Mouse (Mus musculus) embryo, embryonic 10 days (tissue): Measurements from ENCODE around the gene Ank.

Source experiments
- DNase-seq: peaks from one replicate; pipeline ENCODE4 v3.0.0-alpha.2; 2015; ENCODE audit warnings: low spot score

The Ank gene

GRCm38 (mm10) chr15:27496596-27497299 is 30.3 kb downstream of the Ank start:
- no peak for DNase-seq

GRCm38 (mm10) chr15:27497300-27497997 is 31.0 kb downstream of the Ank start:
- DNase-seq: no peak

DNA sequence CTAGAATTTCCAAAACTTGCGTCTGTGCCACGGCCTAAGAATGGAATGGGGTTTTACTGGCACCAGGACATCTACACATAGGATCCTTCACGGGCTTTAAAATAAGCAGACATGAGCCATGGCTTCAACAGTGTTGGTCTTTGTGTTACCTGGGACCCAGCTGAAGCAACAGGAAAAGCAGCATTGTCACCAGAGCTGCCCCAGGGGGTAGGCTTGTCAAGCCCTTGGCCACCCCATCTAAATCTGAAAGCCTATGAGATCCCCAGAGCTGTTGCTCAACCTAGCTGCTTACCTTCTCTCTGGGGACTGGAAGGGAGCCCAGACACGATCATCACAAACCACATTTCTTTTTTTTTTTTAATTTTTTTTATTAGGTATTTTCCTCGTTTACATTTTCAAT is 31.6 kb downstream of the Ank start:
- DNase-seq: no peak

- no peak for DNase-seq
Measured at GRCm38 (mm10) chr15:27500390-27500789, 33.9 kb downstream of the Ank start.

DNA sequence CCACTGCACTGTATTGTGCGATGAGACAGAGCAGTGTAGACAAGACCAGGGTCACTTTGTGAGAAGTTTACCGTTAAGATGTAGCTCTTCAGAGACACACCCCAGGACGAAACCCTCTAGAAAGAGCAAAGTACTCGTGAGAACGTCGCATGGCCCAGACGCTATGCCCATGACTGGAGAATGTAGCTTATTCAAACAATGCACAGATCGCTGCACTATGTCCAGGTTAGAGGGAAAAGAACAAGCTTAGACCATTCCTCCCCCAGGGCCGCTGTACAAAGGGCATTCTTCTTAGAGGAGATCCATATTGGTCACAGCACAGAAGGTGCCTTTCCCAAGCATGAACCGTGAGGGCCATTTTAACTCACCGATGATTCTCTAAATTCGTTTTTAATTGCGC is 35.9 kb downstream of the Ank start:
- DNase-seq: no peak

- no peak for DNase-seq
Measured at GRCm38 (mm10) chr15:27503221-27503620, 36.7 kb downstream of the Ank start.

DNA sequence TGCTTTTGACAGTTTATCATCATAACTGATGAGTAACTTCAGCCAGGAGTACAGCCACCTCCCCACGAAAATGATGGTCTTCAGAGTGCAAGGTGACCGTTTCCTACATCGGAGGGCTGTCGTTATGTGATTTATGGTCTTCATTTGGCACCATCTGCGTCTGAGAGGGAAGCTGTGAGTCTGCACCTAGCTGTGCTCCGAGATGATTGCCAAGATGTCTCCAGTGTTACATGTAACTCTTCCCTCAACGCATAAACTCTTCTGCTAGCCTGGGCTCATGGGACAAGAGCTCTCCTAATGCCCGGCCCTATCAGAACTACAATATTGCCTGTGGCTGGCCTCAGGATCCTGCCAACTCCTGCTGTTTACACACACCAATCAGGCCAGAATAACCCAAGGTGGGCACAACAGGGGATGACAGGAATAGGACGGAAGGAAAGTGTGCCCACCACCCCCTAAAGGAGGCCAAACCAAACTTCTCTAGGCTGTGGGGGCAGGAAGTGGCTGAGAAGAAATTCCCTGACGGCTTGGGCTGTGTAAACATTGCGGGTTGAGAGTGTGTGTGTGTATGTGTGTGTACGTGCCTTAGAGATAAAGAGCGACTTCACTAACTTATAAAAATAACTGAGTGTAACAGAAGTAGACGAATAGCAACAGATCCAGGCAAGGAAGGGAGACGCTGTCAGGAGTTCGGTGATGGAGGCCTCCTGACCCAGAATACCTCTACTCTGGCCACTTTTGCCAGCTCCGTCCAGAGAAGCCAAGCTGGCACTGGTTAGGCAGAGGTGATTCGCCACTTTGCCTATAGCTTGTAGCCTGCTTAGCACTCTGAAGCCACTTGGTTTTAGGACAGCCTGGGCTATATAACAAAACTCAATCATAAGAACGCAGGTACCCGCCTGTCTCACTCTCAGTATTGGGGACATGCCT is 37.6 kb downstream of the Ank start:
- DNase-seq: peak; percentile 35

DNA sequence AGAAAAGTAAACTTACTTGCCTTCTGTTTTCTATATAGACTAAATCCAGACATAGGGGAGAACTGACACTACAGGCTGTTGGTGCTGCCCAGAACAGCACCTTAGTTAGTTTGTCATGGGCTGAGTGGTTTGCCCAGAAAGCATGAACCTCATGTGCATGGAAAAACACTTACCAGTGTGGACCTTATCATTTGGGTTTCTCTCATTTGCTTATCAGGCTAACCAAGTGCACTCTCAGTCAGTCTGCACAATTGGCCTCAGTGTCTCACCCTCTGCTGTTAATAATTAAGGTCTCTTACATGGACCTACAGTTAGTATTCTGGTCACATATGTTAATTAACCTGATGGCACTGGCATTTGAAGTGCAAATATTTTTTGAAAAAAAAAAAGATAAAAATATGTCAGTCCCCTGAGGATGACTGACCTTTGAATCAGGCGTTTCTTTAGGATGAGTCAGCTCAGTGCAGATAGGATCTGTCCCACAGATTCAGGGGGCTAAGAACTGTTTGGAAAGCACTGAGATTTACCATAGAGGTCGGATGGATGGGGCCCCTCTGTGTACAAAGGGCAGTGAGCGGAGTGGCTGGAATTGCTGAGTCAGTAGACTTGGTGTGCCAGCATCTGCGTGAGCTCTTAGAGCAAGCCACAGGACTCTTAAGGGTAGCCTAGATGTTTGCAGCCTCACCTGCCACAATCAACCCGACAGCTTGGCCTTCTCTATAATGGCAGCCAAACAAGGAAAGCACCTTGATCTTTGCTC is 39.8 kb downstream of the Ank start:
- no peak for DNase-seq

- no peak for DNase-seq
Measured at GRCm38 (mm10) chr15:27506893-27507596, 40.6 kb downstream of the Ank start.

GRCm38 (mm10) chr15:27508169-27508568 is 41.7 kb downstream of the Ank start:
- DNase-seq: no peak

DNA sequence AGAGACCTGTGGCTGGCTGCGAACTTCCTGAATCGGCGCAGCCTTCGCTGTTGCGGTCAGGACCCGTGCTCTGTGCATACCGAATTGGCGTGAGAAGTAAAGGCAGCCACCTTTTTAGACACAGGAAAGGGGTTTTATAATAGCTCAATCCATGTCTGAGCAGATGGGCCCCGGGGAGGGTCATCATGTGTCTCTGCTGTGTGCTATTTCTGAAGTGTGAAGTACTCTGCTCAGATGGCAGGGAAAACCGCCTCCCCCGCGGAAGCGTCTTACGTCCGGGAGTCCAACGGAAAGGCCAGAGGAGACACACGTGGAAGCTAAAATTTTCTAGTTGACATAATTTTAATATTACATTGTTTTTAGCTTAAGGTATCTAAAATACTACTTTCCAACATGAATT is 42.5 kb downstream of the Ank start:
- no peak for DNase-seq

DNA sequence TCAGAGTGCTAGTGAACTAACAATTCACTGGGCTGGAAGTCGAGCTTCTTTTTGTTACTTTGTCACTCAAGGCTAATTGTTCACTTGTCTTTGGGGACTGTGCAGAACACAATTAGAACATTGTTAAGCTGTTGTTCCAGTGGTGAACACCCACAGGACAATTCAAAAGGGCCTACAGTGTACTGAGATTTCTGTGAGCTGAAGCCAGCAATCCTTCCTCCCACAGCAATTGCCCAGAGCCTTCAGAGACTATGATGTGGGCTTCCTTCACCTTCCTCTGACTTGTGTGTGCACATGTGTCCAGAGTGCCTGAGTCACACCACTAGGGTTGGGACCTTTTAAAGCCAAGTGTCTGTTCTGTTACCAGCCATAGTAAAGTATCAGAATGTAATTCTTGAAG is 50.5 kb downstream of the Ank start:
- no peak for DNase-seq

DNA sequence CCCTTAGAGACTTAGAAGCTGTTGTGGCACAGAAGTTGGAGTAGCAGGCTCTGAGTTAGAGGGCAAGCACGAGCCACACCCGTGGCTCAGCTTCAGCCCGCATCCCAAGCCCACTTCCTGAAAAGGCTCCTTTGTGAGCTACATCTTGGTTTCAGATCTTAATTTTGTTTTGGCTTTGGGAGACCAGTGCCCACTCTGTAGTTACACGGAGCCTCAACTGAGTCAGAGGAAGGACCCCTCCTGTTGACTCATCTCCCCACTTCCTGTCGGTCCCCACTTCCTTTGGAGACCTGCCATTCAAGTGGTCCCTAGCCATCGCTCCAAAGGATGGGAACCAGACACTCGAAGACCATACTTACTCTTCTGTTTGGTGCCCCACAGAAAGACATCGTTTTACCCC is 51.5 kb downstream of the Ank start:
- no peak for DNase-seq

DNA sequence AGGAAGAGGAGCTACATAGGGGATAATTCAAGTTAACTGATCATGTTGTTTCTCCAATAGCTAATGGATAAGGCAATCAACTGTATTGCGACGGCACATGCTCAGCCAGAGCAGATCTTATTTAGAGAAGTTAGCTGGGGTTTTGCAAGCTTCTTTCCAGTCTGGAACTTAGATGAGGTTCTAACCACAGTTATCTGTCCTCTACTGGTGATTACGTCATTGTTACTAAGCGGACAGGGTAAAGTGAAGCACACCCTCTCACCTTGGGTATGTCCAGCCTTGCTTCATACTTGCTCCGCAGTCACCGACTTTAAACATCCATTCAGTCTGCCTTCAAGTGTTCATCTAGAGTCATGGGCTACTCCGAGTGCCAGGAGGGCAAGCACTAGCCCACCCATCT is 53.4 kb downstream of the Ank start:
- DNase-seq: no peak

DNA sequence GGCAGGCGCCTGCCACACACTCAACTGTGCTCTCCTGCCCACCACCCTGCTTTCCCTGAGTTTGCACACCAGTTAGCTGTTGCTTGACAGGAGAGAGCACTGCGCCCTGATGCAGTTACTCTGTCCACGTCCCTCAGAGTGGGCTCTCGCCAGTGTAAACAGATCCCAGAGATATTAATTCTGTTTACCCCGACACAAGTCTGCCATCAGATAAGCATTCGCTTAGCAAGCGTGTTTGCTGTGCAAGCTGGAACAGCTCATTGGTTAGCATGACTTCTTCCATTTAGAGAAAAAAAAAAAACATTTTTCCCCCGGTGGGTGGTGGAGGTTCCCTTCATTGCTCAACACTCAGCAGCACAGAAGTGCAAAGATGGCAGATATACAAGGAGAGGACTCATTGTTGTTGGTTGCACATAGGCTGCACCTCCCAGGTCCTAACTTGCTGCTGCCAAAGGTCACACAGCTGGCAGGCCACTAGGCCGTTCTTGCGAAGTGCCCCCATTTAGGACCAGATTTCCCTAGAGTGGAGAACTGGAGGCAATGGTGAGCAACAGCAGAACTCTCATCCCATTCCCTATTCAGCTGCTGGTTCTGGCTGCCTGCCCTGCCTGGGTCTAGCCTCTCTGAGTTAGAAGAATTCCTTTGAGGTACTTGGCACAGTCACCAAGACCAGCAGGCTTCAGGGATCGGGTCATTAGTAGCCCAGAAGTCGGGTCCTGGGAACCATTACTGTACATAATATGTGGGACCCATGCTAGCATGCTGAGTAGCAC is 58.9 kb downstream of the Ank start:
- no peak for DNase-seq

DNA sequence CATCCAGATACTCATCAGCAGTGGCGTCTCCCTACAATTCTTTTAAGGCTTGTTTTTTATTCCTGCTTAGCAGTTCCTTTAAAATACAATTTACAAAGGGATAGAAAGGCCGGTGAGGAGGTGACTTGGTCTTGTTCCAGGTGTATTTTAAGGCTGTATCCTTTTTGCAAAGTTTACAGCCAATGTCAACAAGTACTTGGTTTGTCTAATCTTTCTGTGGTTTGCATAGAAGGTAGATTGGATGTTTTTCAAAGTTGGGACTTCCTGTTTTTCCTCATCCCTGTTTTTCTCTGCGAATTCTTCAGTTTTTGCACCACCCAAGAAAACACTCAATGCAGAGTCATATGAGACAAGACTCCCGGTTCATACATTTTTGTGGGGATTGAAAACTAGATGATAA is 62.4 kb downstream of the Ank start:
- no peak for DNase-seq

GRCm38 (mm10) chr15:27530023-27530422 is 63.5 kb downstream of the Ank start:
- no peak for DNase-seq

GRCm38 (mm10) chr15:27533036-27533435 is 66.6 kb downstream of the Ank start:
- DNase-seq: no peak

DNA sequence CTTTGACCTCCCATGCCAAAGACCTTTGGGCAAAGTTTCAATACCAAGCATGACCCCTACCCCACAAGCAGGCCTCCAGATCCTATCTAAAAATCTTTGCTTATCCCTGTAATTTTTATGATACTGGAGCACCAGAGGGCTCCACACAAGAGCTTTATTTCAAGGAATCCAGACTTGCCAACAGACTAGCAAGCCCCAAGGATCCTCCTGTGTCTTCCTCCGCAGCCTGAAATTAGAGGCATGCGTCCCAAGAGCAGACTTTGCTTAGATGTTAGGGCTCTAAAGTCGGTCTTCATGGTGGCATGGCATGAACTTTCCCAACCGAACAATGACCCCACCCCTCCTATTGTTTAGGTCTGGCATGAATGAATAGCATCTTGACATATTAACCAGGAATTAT is 69.2 kb downstream of the Ank start:
- DNase-seq: no peak

DNA sequence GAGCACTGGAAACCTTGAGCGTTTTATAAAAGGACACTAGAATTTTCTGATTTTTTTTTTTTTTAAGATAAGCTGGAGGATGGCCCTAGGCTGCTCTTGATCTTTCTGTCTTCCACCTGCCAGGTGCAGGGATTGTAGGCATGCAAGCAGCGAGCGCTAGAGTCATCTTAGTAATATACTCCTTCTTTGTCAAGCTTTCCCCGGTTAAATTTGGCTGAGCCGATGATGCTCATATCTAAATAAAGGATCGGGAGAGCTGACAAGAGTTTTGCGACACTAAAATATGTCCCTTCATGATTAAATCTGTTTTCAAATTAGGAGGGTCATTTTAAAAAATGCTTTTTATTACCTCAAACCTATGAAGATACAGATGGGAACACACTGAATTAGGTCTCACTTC is 69.7 kb downstream of the Ank start:
- DNase-seq: no peak

DNA sequence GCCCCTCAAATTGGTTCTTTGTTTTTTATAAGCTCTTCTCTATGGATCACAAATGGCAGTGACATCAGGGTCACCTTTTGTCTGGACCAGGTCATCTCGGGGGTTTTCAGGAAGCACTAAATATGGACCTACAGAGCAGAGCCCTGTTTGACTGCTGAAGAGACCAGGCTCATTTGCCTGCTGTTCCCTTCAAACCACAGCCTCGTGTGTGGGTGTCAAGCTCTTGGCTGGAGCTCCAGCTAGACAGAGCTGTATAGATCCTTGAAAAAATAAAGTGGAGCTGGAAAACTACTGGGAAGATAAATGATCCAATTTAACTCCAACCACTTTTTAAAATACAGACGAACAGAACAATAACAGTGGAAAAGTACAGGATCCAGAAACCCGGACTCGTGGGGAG is 70.3 kb downstream of the Ank start:
- DNase-seq: no peak
